Mouse (Mus musculus) urinary bladder, postnatal 36 days (tissue): Measurements from ENCODE around the gene Drg1.

ENCODE experiments used
- DNase-seq, 2 experiments: peaks; one replicate each; pipeline ENCODE4 v3.0.0; 2022; ENCODE audit warnings: low spot score in 2 of 2, mixed read lengths in 1 of 2

Gene Drg1

GRCm38 (mm10) chr11:3289803-3290639 lies 23.8 kb upstream of the Drg1 start:
- peak; percentile 64 to 76 for DNase-seq

- peak in 1 of 2 experiments; percentile 64 for DNase-seq
These were observed 23.1 kb upstream of the Drg1 start for GRCm38 (mm10) chr11:3289302-3289802.

GRCm38 (mm10) chr11:3288521-3289301 lies 22.5 kb upstream of the Drg1 start, which contains the start of gene Patz1:
Gene Patz1, plus strand, starts transcription at chr11:3288874.
- peak; percentile 45 to 52 for DNase-seq

- no peak for DNase-seq
These were observed 21.7 kb upstream of the Drg1 start for GRCm38 (mm10) chr11:3287921-3288320.

GRCm38 (mm10) chr11:3287131-3287530 lies 20.9 kb upstream of the Drg1 start:
- no peak for DNase-seq

- DNase-seq: no peak
These were observed 19.7 kb upstream of the Drg1 start for GRCm38 (mm10) chr11:3285940-3286339.

- no peak for DNase-seq
These were observed 17.4 kb upstream of the Drg1 start for GRCm38 (mm10) chr11:3283645-3284044.

GRCm38 (mm10) chr11:3282887-3283286 lies 16.7 kb upstream of the Drg1 start:
- no peak for DNase-seq

- no peak for DNase-seq
These were observed 13.5 kb upstream of the Drg1 start for GRCm38 (mm10) chr11:3279729-3280128.

- DNase-seq: no peak
These were observed 12.1 kb upstream of the Drg1 start for GRCm38 (mm10) chr11:3278351-3278750.

- no peak for DNase-seq
These were observed 3.0 kb upstream of the Drg1 start for GRCm38 (mm10) chr11:3269241-3269640.

GRCm38 (mm10) chr11:3267133-3267532 lies 918 bp upstream of the Drg1 start:
- no peak for DNase-seq

GRCm38 (mm10) chr11:3265291-3266078 lies 730 bp downstream of the Drg1 start:
- no peak for DNase-seq

GRCm38 (mm10) chr11:3259537-3259936 lies 6.7 kb downstream of the Drg1 start:
- DNase-seq: no peak

- DNase-seq: no peak
These were observed 18.8 kb downstream of the Drg1 start for GRCm38 (mm10) chr11:3247387-3247786.

- no peak for DNase-seq
These were observed 22.4 kb downstream of the Drg1 start for GRCm38 (mm10) chr11:3243771-3244170.

- no peak for DNase-seq
These were observed 23.8 kb downstream of the Drg1 start for GRCm38 (mm10) chr11:3242395-3242794.

GRCm38 (mm10) chr11:3235277-3235676 lies 30.9 kb downstream of the Drg1 start:
- DNase-seq: no peak

- no peak for DNase-seq
These were observed 32.5 kb downstream of the Drg1 start for GRCm38 (mm10) chr11:3233704-3234103.

GRCm38 (mm10) chr11:3232248-3232647 lies 34.0 kb downstream of the Drg1 start:
- DNase-seq: no peak

GRCm38 (mm10) chr11:3227113-3227512 lies 39.1 kb downstream of the Drg1 start:
- DNase-seq: no peak

GRCm38 (mm10) chr11:3223105-3223504 lies 43.1 kb downstream of the Drg1 start:
- no peak for DNase-seq
